Mouse (Mus musculus) liver, embryonic 15.5 days (tissue): Measurements from ENCODE around the gene Arhgap4. TPM values are rescaled to one million over a fixed set of nuclear protein-coding genes. Genes with fewer than 3 reads are reported as not detected.

Experiments
- ATAC-seq: fragments of 200-750 bp; cut with Nextera tagmentation; 2 replicates; pipeline ENCODE4 v1.8.0; 2017; ENCODE audit warnings: moderate number of reproducible peaks, mild to moderate bottlenecking, moderate library complexity; ENCODE audit not compliant: insufficient read depth
- H3K27ac ChIP-seq: fragments of 300-500 bp; sonication (generic); replicated peaks from 2 replicates; pipeline ENCODE4 v1.5.1; 2015; ENCODE audit warnings: mild to moderate bottlenecking, inconsistent platforms
- H3K27me3 ChIP-seq: fragments of 300-500 bp; sonication (generic); 2 replicates; pipeline ENCODE4 v1.6.1; 2015; ENCODE audit warnings: mild to moderate bottlenecking, inconsistent platforms
- H3K36me3 ChIP-seq: fragments of 300-500 bp; sonication (generic); replicated peaks from 2 replicates; pipeline ENCODE4 v1.6.1; 2015; ENCODE audit warnings: moderate library complexity, mild to moderate bottlenecking, inconsistent platforms
- H3K4me1 ChIP-seq: fragments of 300-500 bp; sonication (generic); replicated peaks from 2 replicates; pipeline ENCODE4 v1.6.1; 2015; ENCODE audit warnings: inconsistent platforms
- H3K4me2 ChIP-seq: fragments of 300-500 bp; sonication (generic); 2 replicates; pipeline ENCODE4 v1.6.1; 2015; ENCODE audit warnings: moderate library complexity, mild to moderate bottlenecking, inconsistent platforms
- H3K4me3 ChIP-seq: fragments of 300-500 bp; sonication (generic); replicated peaks from 2 replicates; pipeline ENCODE4 v1.5.1; 2015; ENCODE audit warnings: mild to moderate bottlenecking, inconsistent platforms
- H3K9ac ChIP-seq: fragments of 300-500 bp; sonication (generic); 2 replicates; pipeline ENCODE4 v1.6.1; 2015; ENCODE audit warnings: moderate library complexity, mild to moderate bottlenecking, inconsistent platforms
- H3K9me3 ChIP-seq: fragments of 300-500 bp; sonication (generic); replicated peaks from 2 replicates; pipeline ENCODE4 v1.6.1; 2016; ENCODE audit warnings: inconsistent platforms
- WGBS: fragments of 180-500 bp; shearing (Covaris S2); methylation state at CpG from one replicate; pipeline ENCODE4 v1.1.7; 2015; ENCODE audit warnings: mixed read lengths; ENCODE audit not compliant: insufficient replicate concordance; 5-methylcytosine and 5-hydroxymethylcytosine counted together
- polyA plus RNA-seq: library from polyadenylated mRNA; unstranded; fragments of >200 nt; fragmentation: Nextera tagmentation; extraction: Ambion mirVana; gene quantifications from 2 replicates; pipeline ENCODE4 v1.2.1, GENCODE M21; 2015

Arhgap4 gene
- polyA plus RNA-seq, 1 experiment from 2014 or later = 6.4 TPM

DNA sequence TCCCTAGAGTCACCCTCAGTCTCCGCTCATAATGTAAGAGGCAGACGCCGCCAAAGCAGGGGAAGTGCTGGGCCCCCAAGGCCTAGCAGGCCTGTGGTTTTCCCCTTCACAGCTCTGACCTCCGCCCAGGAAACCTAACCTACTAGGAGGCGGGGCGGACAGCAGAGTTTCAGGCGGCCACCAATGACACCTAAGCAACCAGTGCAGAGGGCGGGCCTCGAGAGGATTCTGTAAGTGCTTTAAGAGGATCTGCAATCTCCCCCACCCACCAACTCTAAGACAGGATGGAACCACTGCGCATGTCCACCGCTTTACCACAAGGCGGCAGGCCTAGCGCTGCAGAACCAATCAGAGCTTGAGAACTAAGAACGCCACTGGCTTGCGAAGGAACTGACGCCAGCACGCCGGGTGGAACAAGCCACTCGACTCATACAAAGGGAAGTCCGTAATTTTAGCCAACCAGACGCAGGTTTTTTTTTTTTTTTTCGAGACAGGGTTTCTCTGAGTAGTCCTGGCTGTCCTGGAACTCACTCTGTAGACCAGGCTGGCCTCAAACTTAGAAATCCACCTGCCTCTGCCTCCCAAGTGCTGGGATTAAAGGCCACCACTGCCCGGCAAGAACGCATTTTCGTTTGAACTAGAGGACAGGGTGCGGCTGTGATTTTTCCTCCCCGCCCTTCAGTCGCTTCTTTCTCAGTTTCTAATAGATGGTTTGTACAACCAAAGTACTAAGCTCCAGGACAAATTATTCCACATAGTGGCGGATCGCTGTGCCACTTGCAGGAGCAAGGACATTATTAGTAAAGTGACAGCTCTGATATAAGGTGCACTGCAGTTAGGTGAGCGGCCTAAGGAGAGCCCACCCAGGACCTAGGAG lies 6.6 kb downstream of the Arhgap4 start:
- no peaks in the 10 kb centered on the region for H3K9me3 ChIP-seq
- peak overlapping the region; percentile 72 for H3K4me2 ChIP-seq
- peak overlapping the region; percentile 25; the same call in 1 of the 2 replicates for H3K9ac ChIP-seq
- peak overlapping the region; percentile 77 for H3K27ac ChIP-seq
- peaks cover 39% of the 10 kb centered on the region for H3K4me1 ChIP-seq
- peaks cover 11% of the 10 kb centered on the region; the same call in 1 of the 2 replicates for H3K36me3 ChIP-seq
- peak overlapping the region; percentile 49 for H3K4me3 ChIP-seq
- 19% methylated on average over 31 of the region's 31 CpGs for WGBS
- no peaks in the 10 kb centered on the region for H3K27me3 ChIP-seq
- peak; percentile 95 for ATAC-seq

DNA sequence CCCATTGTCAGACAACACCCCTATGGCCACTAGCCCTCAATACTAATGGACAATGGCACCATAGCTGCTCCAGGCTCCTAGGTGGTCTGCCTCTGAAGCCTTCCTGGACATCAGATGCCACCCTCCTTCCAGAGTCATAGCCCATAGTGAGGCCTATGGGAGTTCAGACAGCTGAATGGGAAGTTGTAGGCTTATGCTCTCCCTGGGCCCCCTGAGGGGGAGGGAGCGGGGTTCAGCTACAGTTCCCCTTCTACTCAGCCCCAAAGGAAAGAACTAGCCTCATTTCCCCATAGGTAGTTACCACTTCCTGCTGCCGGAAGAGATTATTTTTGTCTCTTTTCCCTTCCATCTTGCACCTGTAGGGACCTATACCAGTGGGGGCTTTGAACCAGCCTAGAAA lies 10.1 kb downstream of the Arhgap4 start:
- Histone ChIP-seq H3K4me1 (peaks cover 45% of the 10 kb centered on the region), H3K4me3 (no peak overlapping the region), H3K27ac (peak overlapping the region; percentile 72), H3K4me2 (peak overlapping the region; percentile 74), H3K9ac (no peak overlapping the region), H3K36me3 (no peaks in the 10 kb centered on the region), H3K27me3 (no peaks in the 10 kb centered on the region), H3K9me3 (no peaks in the 10 kb centered on the region)
- ATAC-seq = no peak
- 46% methylated on average over 2 of the region's 2 CpGs for WGBS

DNA sequence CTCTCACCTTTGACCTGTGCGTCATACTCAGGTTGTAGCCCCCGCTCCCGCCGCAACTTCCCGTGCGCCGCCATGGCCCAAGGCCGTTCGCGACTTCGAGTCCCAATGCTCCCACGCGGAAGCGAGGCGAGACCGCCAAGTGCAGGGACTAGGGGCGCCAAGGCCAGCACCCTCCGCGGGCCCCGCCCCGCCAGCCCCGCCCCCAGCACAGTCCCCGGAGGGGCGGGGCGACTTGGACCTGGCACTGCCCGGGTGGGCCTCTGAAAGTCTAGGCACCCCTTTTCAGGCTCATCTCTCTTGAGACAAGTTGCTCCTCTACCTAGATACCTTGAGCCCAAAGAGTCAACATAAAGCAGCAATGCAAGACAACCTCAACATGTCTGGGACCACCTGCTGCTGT lies 10.5 kb downstream of the Arhgap4 start:
- Histone ChIP-seq H3K9me3 (no peaks in the 10 kb centered on the region), H3K9ac (peak overlapping the region; percentile 37; the same call in 1 of the 2 replicates), H3K27ac (peak overlapping the region; percentile 72), H3K4me1 (peaks cover 43% of the 10 kb centered on the region), H3K4me3 (peak overlapping the region; percentile 49), H3K36me3 (no peaks in the 10 kb centered on the region), H3K4me2 (peak overlapping the region; percentile 74), H3K27me3 (no peaks in the 10 kb centered on the region)
- 12% methylated on average over 21 of the region's 26 CpGs for WGBS
- ATAC-seq = 0 out of 2 replicates have a peak, but pooled peaks have one; percentile 8

DNA sequence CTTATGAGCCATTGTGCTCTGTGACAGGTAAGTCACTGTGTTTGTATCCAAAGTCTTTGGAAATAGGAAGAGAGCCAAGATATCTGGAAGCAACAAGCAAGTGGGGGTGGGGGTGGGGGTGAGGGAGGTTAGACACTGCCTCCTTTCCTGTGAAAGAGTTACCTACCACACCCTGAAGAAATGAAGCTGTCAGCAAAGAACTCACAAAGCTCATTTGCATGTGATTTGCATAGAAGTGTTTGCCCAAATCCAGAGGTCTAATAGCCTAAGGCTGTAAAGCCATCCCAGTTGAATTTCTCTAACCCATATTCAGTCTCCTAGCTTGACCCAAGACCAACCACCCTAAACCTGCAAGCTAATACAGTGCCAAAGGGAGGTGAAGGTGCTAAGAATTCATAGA lies 11.2 kb downstream of the Arhgap4 start:
- H3K9me3 ChIP-seq = no peaks in the 10 kb centered on the region
- peak overlapping the region; percentile 74 for H3K4me2 ChIP-seq
- H3K4me1 ChIP-seq = peaks cover 36% of the 10 kb centered on the region
- no peaks in the 10 kb centered on the region for H3K36me3 ChIP-seq
- H3K4me3 ChIP-seq = peak overlapping the region; percentile 49
- H3K9ac ChIP-seq = no peak overlapping the region
- peak overlapping the region; percentile 72 for H3K27ac ChIP-seq
- no peaks in the 10 kb centered on the region for H3K27me3 ChIP-seq
- ATAC-seq = no peak

DNA sequence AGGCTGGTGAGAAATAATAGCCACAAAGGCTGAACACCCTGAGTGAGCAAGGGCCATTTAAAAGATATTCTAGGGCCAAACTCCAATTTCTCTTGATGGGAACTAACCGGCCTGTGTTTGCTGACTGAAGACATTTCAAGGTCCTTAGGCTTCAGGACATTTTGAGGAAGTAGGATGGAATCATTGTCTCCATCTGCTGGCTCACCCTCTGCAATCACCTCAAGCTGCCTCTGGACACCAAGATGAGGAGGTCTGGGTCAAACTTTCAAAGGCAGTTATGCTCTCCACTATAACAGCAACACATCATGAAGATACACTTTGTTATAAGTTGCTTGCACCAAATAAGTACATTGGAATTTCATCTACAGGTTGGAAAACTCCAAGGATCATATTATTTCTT lies 11.6 kb downstream of the Arhgap4 start:
- Histone ChIP-seq H3K27me3 (no peaks in the 10 kb centered on the region), H3K4me3 (peak overlapping the region; percentile 49; the same call in 1 of the 2 replicates), H3K36me3 (no peaks in the 10 kb centered on the region), H3K4me1 (peaks cover 35% of the 10 kb centered on the region), H3K27ac (0 out of 2 replicates have a peak overlapping the region, but pooled peaks have one; percentile 72), H3K9ac (no peak overlapping the region), H3K4me2 (peak overlapping the region; percentile 74; the same call in 1 of the 2 replicates), H3K9me3 (no peaks in the 10 kb centered on the region)
- 32% methylated on average over 1 of the region's 1 CpGs for WGBS
- no peak for ATAC-seq

DNA sequence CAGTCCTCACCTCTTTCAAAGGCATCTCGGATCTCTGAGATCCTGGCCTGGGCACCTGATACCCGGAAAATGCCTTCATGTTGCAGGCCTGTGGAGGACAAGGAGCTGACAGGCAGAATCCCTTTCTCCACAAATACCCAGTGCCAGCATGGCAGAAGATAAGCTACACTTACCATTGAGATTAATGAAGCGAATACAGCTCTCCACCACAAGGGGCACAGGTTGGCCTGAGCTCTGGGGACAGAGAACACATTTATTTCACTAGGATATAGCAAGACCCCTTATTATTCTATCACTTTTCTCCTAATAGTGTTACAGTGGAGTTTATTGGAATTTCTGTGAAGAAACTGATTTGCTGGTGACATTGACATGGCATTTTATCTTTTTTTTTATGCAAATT lies 23.7 kb downstream of the Arhgap4 start:
- ATAC-seq = no peak

DNA sequence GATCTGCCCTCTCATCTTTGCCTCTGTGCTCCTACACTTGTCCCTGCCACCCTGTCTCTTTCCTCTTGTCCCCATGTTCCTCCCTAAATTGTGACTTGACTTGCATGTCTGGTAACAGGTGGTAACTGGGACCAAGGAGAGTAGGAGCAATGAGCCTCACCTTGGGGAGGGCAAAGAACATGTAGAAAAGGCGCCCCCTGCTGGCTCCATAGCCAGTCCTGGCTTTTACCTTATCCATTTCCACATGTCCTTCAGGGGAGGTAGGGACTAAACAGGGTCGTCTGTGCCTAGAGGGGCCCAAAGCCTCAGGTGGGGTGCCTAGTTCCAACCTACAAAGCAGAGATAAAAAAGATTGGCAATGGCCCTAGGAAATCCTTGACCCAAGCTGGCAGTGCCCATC lies 26.0 kb downstream of the Arhgap4 start, which contains the start of gene L1cam:
Gene L1cam, minus strand, starts transcription at position 387 of the 400 bp plus-strand sequence.
- H3K27me3 ChIP-seq = peaks cover 3% of the 10 kb centered on the region; the same call in 1 of the 2 replicates
- no peak within 1 kb of the TSS for H3K4me3 ChIP-seq
- H3K4me2 ChIP-seq = no peak within 1 kb of the TSS
- H3K9ac ChIP-seq = no peak within 1 kb of the TSS
- WGBS = 17% methylated on average over 2 of the region's 2 CpGs
- ATAC-seq = no peak
- no peaks in the 10 kb centered on the region for H3K4me1 ChIP-seq
- no peaks in the 10 kb centered on the region for H3K36me3 ChIP-seq
- no peaks in the 10 kb centered on the region for H3K9me3 ChIP-seq
- no peak within 1 kb of the TSS for H3K27ac ChIP-seq

More for the DNA sequence above, 23.7 kb downstream of the Arhgap4 start:
- no peak overlapping the region for H3K27ac ChIP-seq
- 45% methylated on average over 3 of the region's 3 CpGs for WGBS
- H3K4me2 ChIP-seq = no peak overlapping the region
- no peaks in the 10 kb centered on the region for H3K27me3 ChIP-seq
- no peaks in the 10 kb centered on the region for H3K36me3 ChIP-seq
- no peak overlapping the region for H3K9ac ChIP-seq
- no peaks in the 10 kb centered on the region for H3K9me3 ChIP-seq
- no peaks in the 10 kb centered on the region for H3K4me1 ChIP-seq
- no peak overlapping the region for H3K4me3 ChIP-seq

DNA sequence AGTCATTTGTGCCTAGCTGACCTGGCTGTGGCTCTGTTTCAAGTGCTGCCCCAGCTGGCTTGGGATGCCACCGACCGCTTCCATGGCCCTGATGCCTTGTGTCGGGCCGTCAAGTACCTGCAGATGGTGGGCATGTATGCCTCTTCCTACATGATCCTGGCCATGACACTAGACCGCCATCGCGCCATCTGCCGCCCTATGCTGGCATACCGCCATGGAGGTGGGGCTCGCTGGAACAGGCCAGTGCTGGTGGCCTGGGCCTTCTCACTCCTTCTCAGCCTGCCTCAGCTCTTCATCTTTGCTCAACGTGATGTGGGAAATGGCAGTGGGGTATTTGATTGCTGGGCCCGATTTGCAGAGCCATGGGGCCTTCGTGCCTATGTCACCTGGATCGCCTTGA lies 28.8 kb downstream of the Arhgap4 start:
- no peak overlapping the region for H3K4me3 ChIP-seq
- H3K9me3 ChIP-seq = no peaks in the 10 kb centered on the region
- no peaks in the 10 kb centered on the region for H3K36me3 ChIP-seq
- H3K4me1 ChIP-seq = no peaks in the 10 kb centered on the region
- no peak overlapping the region for H3K27ac ChIP-seq
- no peak overlapping the region for H3K9ac ChIP-seq
- H3K4me2 ChIP-seq = no peak overlapping the region
- H3K27me3 ChIP-seq = peaks cover 3% of the 10 kb centered on the region; the same call in 1 of the 2 replicates
- ATAC-seq = no peak
- 75% methylated on average over 14 of the region's 14 CpGs for WGBS

DNA sequence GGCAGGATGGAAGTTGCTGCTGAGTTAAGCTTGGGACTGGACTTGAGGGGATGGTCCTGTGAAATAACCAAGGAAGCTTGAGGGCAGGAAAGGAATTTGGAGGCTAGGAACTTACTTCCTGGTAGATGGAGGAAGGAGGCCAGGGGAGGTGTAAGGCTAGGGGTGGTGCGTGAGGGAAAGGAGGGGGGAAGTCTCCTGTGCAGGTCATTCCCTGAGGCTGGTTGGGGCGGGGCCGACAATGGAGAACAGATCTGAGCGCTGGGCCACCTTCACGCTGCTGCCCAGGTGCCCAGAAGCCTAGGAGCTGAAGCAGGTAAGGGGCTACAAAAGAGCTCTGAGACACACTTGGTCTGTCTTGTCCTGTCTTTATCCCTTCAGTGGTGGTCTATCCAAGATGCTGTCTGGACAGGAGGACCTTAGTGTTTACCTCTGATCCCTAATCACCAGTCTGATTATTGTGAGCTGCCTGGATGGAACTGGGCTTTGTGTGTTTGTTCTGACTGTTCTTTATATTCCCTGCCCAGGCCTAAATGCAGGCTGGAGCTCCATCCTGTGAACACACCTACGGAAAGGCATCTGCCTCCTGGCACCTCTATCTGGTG lies 30.0 kb downstream of the Arhgap4 start, which contains the start of gene Avpr2:
Gene Avpr2, plus strand, starts transcription at position 552 of the 602 bp plus-strand sequence.
- no peak for ATAC-seq
- WGBS = 55% methylated on average over 6 of the region's 6 CpGs
- H3K4me1 ChIP-seq = no peaks in the 10 kb centered on the region
- H3K27ac ChIP-seq = no peak within 1 kb of the TSS
- peaks cover 7% of the 10 kb centered on the region; the same call in 1 of the 2 replicates for H3K27me3 ChIP-seq
- H3K9ac ChIP-seq = no peak within 1 kb of the TSS
- no peaks in the 10 kb centered on the region for H3K9me3 ChIP-seq
- no peaks in the 10 kb centered on the region for H3K36me3 ChIP-seq
- H3K4me3 ChIP-seq = no peak within 1 kb of the TSS
- H3K4me2 ChIP-seq = no peak within 1 kb of the TSS

DNA sequence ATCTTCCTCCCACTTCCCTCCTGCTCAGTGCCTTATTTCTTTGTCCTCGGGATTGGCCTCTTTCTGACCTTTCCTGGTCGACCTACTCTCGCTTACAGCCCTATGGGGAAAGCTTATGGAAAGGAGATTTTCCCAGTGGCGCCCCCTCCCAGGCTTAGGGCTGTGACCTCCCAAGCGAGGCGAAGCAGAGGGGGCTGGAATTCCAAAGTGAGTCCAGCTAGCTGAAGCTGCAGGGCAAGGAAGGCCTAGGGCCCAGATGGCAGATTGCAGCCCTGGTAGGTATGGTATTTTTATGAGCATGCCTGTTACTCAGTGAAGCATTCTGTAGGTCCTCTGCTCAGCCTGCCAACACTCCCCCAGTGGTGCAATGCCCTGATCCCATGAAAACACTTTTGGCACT lies 40.2 kb downstream of the Arhgap4 start:
- Histone ChIP-seq H3K27ac (no peak overlapping the region), H3K36me3 (no peaks in the 10 kb centered on the region), H3K4me3 (no peak overlapping the region), H3K4me1 (0 out of 2 replicates have a peak, but pooled peaks cover 3% of the 10 kb centered on the region), H3K9ac (no peak overlapping the region), H3K27me3 (peaks cover 44% of the 10 kb centered on the region), H3K4me2 (no peak overlapping the region), H3K9me3 (no peaks in the 10 kb centered on the region)
- no peak for ATAC-seq
- WGBS = 45% methylated on average over 6 of the region's 6 CpGs

DNA sequence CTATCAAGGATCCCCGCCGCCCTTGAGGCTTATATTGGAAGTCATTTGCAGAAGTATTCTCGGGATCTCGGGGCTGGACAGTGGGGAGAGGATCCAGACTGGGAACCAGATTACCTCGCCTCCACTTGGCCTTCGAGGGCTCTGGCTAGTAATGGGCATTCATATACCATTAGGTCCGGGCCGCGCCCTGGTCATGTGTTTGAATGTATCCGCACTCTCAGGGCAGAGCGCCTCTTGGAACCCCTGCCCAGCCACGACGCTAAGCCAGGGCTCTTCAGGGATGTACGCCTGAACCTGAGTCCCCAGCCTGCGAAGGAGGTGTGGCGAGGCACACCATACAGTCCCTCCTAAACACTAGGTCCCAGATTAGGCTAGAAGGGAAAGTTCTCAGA lies 40.6 kb downstream of the Arhgap4 start:
- WGBS = 27% methylated on average over 16 of the region's 16 CpGs
- ATAC-seq = no peak
- no peak overlapping the region for H3K9ac ChIP-seq
- no peaks in the 10 kb centered on the region for H3K36me3 ChIP-seq
- H3K4me3 ChIP-seq = no peak overlapping the region; the same call in 1 of the 2 replicates
- no peak overlapping the region for H3K27ac ChIP-seq
- 0 out of 2 replicates have a peak, but pooled peaks cover 3% of the 10 kb centered on the region for H3K4me1 ChIP-seq
- peaks cover 44% of the 10 kb centered on the region for H3K27me3 ChIP-seq
- no peaks in the 10 kb centered on the region for H3K9me3 ChIP-seq
- H3K4me2 ChIP-seq = peak overlapping the region; percentile 44
